Mouse (Mus musculus) monocyte, adult 2 months (primary cell): Measurements from ENCODE around the gene Col6a6.
A peak's percentile ranks its signal among the peaks of the same experiment; 100 is the strongest.
"Not testable (repeated sequence)": the region's sequence is repeated elsewhere in the genome, so short reads cannot be mapped to it uniquely, and the experiment has no call there.

Experiments used
- DNase-seq, 2 experiments: peaks; one replicate each; pipeline ENCODE4 v3.0.0; 2022; ENCODE audit warnings: low spot score in 2 of 2, low read depth in 1 of 2

Col6a6 gene

DNA sequence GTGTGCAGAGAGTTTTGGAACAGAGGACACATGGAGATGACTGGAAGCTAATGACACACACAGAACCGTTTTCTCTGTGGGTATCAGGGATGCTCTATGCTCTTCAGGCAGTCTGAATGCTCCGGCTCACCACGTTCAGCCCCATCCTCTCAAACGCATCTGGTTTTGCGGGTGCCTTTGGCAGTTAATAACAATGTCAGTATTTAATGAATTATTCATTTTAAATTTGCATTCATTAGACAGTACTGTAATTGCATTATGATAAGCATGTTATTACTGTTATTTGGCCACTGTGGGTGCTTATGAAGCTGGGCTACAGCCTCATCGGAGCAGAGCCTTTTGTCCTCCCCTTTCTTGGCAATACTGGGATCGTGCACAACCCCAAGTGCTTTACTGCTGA lies 146.6 kb downstream of the Col6a6 start:
- DNase-seq: no peak

DNA sequence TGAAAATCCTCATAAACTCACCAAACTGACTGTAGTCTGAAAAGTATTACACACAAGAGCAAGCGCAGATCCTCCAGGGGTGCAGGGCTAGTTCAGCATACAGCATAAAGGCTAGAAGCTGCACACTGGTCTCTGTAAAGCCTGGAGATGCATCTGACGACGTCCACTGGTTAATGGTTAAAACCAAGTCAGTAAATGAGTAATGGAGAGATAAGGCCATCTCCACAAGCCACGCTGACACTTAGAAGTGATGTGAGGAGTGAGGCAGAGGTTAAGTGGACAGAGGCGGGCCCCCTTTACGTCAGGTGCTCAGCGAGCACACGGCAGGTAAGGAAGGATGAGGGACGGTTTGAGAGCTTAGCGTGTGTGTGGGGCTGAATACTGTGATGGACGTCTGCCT lies 152.0 kb downstream of the Col6a6 start:
- DNase-seq: no peak

DNA sequence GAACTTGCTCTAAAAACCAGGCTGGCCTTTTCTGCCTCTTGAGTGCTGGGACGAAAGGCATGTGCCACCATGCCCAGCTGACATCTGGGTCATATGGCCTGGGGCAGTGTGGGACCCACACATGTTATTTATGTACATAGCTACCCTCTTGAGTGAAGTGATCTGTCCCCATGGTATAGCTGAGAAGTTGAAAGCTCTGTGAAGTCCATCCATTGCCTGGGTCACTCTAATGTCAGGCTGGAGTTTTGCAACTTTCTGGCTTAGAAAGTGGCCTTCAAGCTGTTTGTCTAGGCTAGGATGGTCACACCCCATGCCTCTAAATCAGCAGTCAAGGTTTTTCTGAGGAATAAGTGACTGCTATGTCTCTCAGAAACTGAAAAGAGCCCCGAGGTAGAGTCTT lies 155.9 kb downstream of the Col6a6 start:
- DNase-seq: no peak

DNA sequence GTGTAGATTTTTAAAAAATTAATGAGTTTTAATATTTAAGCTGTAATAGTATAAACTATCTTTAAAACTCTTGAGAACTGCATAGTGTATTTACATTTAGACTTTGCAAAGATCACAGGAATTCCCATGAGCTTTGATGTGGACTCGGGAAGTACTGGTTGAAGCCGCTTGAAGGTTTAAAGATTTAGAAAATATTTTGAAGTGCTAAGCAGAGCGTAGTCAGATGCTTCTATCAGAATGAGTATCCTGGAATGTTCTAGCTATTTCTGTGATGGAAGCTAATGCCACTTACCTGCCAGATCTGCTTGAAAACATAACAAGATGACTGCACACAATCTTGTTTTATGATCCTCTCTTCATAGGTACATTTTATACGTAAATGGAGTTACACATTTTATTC lies 157.0 kb downstream of the Col6a6 start:
- DNase-seq: no peak

DNA sequence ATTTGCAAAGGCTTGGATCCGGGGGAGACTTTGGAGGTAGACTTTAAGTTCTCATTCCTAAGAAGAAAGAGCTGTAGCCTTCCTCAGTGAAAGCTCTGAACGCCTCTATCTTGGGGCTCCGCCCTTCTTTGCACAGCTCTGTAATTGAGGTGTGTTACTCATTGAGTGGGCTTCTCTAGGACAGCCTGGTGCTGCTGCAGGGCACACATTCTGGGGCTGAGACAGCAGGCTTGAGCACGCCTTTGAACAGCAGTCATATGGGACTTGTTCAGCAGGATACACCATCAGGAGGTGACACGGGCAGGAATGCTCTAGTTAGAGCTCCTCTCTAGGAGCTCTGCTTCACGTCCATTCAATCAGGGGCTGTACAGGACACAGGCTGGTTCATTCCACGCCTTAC lies 162.7 kb downstream of the Col6a6 start:
- DNase-seq: no peak

DNA sequence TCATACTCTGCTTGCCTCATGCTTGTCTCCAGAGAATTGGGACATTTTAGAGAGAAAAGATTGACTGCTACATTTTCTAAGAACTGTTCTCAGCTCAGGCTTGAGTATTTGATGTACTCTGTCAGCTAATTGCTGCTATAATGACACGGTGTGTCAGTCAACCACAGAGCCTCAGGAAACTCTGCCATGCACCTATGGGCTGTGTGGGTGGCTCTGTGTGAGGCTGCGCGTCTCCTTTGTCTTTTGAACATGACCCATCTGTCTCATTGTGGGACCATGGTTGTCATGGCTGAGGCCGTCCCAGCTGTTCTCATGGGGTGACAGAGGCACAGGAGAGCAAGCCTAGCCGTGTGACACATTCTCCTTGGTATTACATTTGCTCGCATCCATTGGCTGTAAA lies 168.1 kb downstream of the Col6a6 start:
- no peak for DNase-seq

DNA sequence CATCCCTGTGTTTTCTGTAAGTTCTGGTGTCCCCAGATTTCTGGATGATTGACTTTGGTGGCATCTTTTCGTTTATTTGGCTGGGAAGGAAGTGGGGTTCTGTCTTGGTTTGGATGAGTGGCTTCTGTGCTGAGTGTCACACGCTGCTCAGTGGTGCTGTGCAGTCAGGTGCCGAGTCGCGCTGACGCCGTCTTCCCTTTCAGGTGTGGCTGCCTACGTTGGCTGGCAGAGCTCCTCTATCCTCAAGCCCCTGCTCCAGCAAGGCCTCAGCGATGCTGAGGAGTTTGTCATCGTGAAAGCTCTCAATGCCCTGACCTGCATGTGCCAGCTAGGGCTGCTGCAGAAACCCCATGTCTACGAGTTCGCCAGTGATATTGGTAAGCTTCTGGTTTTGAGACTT lies 169.7 kb downstream of the Col6a6 start:
- DNase-seq: no peak

DNA sequence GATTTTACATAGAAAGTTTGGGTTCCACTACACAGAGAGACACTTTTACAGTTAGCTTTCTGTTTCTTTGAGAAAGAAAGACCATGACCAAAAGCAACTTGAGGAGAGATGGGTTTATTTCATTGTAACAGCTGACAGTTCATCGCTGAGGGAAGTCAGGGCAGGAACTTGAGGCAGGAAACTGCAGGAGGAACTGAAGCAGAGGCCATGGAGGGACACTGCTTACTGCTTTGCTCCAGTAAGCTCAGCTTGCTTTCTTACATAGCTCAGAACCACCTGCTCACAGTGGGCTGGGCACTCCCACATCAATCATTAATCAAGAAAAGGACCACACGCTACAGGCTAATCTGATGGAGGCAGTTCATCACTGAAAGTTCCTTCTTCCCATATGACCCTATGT lies 171.8 kb downstream of the Col6a6 start:
- no peak for DNase-seq

DNA sequence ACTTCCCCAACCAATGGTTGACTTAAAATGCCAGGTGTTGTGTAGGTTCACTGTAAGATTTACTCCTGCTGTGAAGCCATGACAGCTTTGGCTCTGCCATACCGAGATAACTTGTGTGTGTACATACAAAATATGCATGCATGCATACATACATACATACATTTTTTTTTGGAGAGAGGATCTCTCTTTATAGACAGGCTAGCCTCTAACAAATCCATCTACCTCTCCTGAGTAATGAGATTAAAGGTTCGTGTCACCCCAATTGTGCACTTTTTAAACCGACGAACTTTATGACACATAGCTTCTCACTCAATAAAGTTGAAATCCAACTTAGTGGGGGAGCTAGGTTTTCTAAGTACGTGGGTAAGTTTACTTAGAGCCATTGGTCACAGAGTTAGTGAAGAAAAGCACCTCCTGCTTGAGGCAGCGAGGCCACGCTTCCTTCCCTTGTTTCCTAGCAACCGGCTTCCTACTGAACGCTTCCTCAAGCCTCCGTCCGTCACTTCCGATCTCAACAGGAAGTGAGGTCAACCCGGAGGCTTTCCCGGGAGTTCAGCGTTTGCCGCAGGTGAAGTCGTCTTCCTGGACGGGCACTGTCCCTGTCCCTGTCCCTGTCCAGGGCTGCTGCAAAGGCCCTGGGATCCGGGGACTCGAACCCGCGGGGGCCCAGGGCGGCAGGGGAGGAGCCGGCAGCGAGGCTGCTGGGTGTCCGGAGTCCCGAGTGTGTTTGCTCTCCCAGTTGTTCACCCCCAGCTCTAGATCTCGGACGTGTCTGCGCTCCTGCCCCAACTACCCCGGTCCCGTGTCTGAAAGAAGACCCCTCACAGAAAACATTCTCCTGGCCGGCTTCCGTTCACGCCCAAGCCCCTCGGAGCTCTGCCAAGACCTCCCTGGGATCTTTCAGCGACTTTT lies 185.2 kb downstream of the Col6a6 start, which contains the start of gene Pik3r4:
Pik3r4 (plus strand) TSS at position 519 of the 912 bp plus-strand sequence.
- peak; percentile 46 to 59 for DNase-seq

DNA sequence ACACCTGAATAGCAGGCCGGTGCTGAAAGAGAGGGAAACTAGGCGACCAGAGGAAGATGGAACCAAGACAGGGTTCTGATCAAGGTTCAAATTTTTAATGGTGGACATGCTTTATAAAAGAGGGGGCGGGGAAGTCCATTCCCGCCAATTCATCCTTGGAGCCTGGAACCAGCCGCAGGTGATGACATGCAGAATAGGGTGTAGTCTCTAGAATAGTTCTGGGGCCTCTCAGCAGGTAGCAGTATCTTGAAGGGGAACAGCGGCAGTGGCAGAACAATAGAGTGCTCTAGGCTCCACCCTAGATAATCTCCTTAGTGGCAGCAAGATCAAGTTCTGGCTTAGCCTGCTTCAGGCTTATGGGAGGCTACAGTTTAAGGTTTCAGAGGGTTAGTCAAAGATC lies 186.6 kb downstream of the Col6a6 start:
- DNase-seq: not testable (repeated sequence)
